Comparison of ENCODE assay signal across 20 mouse cellular contexts in genomic region chr10:101120209-101120608, GRCm38 (mm10).
"Had no signal": no experiment of that assay in that cellular context is flagged by ENCODE, and none has a peak within 500 bp of the region (broad histone marks: within the 10 kb centered on the region; RNA-seq: fewer than 3 reads in every experiment).

No protein-coding gene starts in this region.

- H3K4me3 ChIP-seq: limb, embryonic 12.5 days; limb, embryonic 15.5 days; liver, embryonic 12.5 days; liver, embryonic 15.5 days; midbrain, embryonic 12.5 days; myocyte; neural tube, embryonic 13.5 days had no signal

- DNase-seq: kidney, adult 2 months; kidney, postnatal 4 days; left cerebral cortex, postnatal 4 days; lung, adult 2 months; lung, postnatal 14 days; lung, postnatal 4 days; retina, postnatal 1 day; right cerebral cortex, postnatal 25 days; spleen, adult 18-20 months; thymus, adult 18-20 months; thymus, postnatal 36 days had no signal

- H3K27ac ChIP-seq: kidney, postnatal 0 days; limb, embryonic 12.5 days; limb, embryonic 15.5 days; liver, embryonic 12.5 days; liver, embryonic 15.5 days; midbrain, embryonic 12.5 days; neural tube, embryonic 13.5 days had no signal

- H3K9ac ChIP-seq: limb, embryonic 12.5 days; limb, embryonic 15.5 days; liver, embryonic 12.5 days; liver, embryonic 15.5 days; midbrain, embryonic 12.5 days; neural tube, embryonic 13.5 days had no signal

- H3K4me1 ChIP-seq: limb, embryonic 12.5 days; limb, embryonic 15.5 days; liver, embryonic 12.5 days; liver, embryonic 15.5 days; midbrain, embryonic 12.5 days; neural tube, embryonic 13.5 days had no signal

- H3K27me3 ChIP-seq: limb, embryonic 12.5 days; limb, embryonic 15.5 days; liver, embryonic 12.5 days; liver, embryonic 15.5 days; midbrain, embryonic 12.5 days; neural tube, embryonic 13.5 days had no signal

- ATAC-seq: liver, embryonic 12.5 days; midbrain, embryonic 16.5 days had no signal

- H3K9me3 ChIP-seq: limb, embryonic 12.5 days; limb, embryonic 15.5 days; liver, embryonic 12.5 days; liver, embryonic 15.5 days; midbrain, embryonic 12.5 days; neural tube, embryonic 13.5 days had no signal

- H3K36me3 ChIP-seq: limb, embryonic 12.5 days; limb, embryonic 15.5 days; liver, embryonic 12.5 days; liver, embryonic 15.5 days; midbrain, embryonic 12.5 days; neural tube, embryonic 13.5 days had no signal
